Mouse (Mus musculus) neural tube, embryonic 14.5 days (tissue): ENCODE measurements around the gene Prf1. TPM values are rescaled to one million over a fixed set of nuclear protein-coding genes. Genes with fewer than 3 reads are reported as not detected.

ENCODE experiments used
- ATAC-seq: fragments of 200-750 bp; cut with Nextera tagmentation; 2 replicates; pipeline ENCODE4 v1.8.0; 2017; ENCODE audit warnings: low read depth, mild to moderate bottlenecking, moderate TSS enrichment, moderate library complexity
- H3K27ac ChIP-seq: fragments of 300-500 bp; sonication (generic); 2 replicates; pipeline ENCODE4 v1.5.1; 2014; ENCODE audit warnings: low read depth, mild to moderate bottlenecking, control low read depth, low read length, moderate library complexity, mixed read lengths
- H3K27me3 ChIP-seq: fragments of 300-500 bp; sonication (generic); 2 replicates; pipeline ENCODE4 v1.6.1; 2014; ENCODE audit warnings: low read length; ENCODE audit not compliant: control insufficient read depth, insufficient read depth
- H3K36me3 ChIP-seq: fragments of 300-500 bp; sonication (generic); 2 replicates; pipeline ENCODE4 v1.6.1; 2014; ENCODE audit warnings: low read length, mixed read lengths; ENCODE audit not compliant: control insufficient read depth, insufficient read depth
- H3K4me1 ChIP-seq: fragments of 300-500 bp; sonication (generic); 2 replicates; pipeline ENCODE4 v1.6.1; 2014; ENCODE audit warnings: low read length; ENCODE audit not compliant: control insufficient read depth, insufficient read depth
- H3K4me2 ChIP-seq: fragments of 300-500 bp; sonication (generic); 2 replicates; pipeline ENCODE4 v1.6.1; 2014; ENCODE audit warnings: mild to moderate bottlenecking, low read depth, low read length, control low read depth
- H3K4me3 ChIP-seq: fragments of 300-500 bp; sonication (generic); 2 replicates; pipeline ENCODE4 v1.5.1; 2014; ENCODE audit warnings: low read depth, low read length, control low read depth, mixed read lengths
- H3K9ac ChIP-seq: fragments of 300-500 bp; sonication (generic); replicated peaks from 2 replicates; pipeline ENCODE4 v1.6.1; 2014; ENCODE audit warnings: low read depth, mild to moderate bottlenecking, control low read depth, low read length, mixed read lengths
- H3K9me3 ChIP-seq: fragments of 300-500 bp; sonication (generic); 2 replicates; pipeline ENCODE4 v1.6.1; 2016; ENCODE audit warnings: low read length; ENCODE audit not compliant: control insufficient read depth
- WGBS: fragments of 180-500 bp; shearing (Covaris S2); extraction: QIAGEN DNeasy Blood & Tissue Kit; methylation state at CpG from one replicate; pipeline ENCODE4 v1.1.7; 2014; 5-methylcytosine and 5-hydroxymethylcytosine counted together
- polyA plus RNA-seq: library from polyadenylated mRNA; unstranded; fragments of >200 nt; fragmentation: Nextera tagmentation; extraction: Ambion mirVana; gene quantifications from 2 replicates; pipeline ENCODE4 v1.2.1, GENCODE M21; 2014

Gene Prf1
- polyA plus RNA-seq: not detected in 2 replicates

- Histone ChIP-seq H3K9me3 (no peaks in the 10 kb centered on the region), H3K4me1 (no peaks in the 10 kb centered on the region), H3K27me3 (no peaks in the 10 kb centered on the region), H3K4me3 (no peak within 1 kb of the TSS), H3K9ac (no peak within 1 kb of the TSS), H3K4me2 (no peak within 1 kb of the TSS), H3K36me3 (no peaks in the 10 kb centered on the region), H3K27ac (no peak within 1 kb of the TSS)
- 89% methylated on average over 7 of the region's 7 CpGs for WGBS
- ATAC-seq: no peak
These were observed at the start of gene Prf1 for GRCm38 (mm10) chr10:61297477-61297876. Prf1 (plus strand) TSS chr10:61297833.

GRCm38 (mm10) chr10:61248596-61249114 is 49.0 kb upstream of the Prf1 start:
- H3K4me3 ChIP-seq: no peak overlapping the region
- H3K27ac ChIP-seq: no peak overlapping the region
- 68% methylated on average over 13 of the region's 13 CpGs for WGBS
- H3K4me2 ChIP-seq: no peak overlapping the region
- no peaks in the 10 kb centered on the region for H3K36me3 ChIP-seq
- no peaks in the 10 kb centered on the region for H3K4me1 ChIP-seq
- no peaks in the 10 kb centered on the region for H3K9me3 ChIP-seq
- no peak for ATAC-seq
- no peak overlapping the region for H3K9ac ChIP-seq
- no peaks in the 10 kb centered on the region for H3K27me3 ChIP-seq

- Histone ChIP-seq H3K4me3 (no peak overlapping the region), H3K4me2 (no peak overlapping the region), H3K36me3 (no peaks in the 10 kb centered on the region), H3K9ac (no peak overlapping the region), H3K9me3 (no peaks in the 10 kb centered on the region), H3K27ac (no peak overlapping the region), H3K4me1 (no peaks in the 10 kb centered on the region), H3K27me3 (no peaks in the 10 kb centered on the region)
- WGBS: 2% methylated on average over 2 of the region's 2 CpGs
- no peak for ATAC-seq
These were observed 47.7 kb upstream of the Prf1 start for GRCm38 (mm10) chr10:61249951-61250350.

GRCm38 (mm10) chr10:61254761-61255160 is 42.9 kb upstream of the Prf1 start:
- H3K27ac ChIP-seq: no peak overlapping the region
- WGBS: 77% methylated on average over 6 of the region's 6 CpGs
- H3K9ac ChIP-seq: no peak overlapping the region
- no peak overlapping the region for H3K4me2 ChIP-seq
- ATAC-seq: no peak
- H3K4me3 ChIP-seq: no peak overlapping the region
- 0 out of 2 replicates have a peak, but pooled peaks cover 4% of the 10 kb centered on the region for H3K9me3 ChIP-seq
- no peaks in the 10 kb centered on the region for H3K36me3 ChIP-seq
- H3K4me1 ChIP-seq: no peaks in the 10 kb centered on the region
- no peaks in the 10 kb centered on the region for H3K27me3 ChIP-seq

GRCm38 (mm10) chr10:61255190-61255589 is 42.4 kb upstream of the Prf1 start:
- H3K27ac ChIP-seq: no peak overlapping the region
- no peaks in the 10 kb centered on the region for H3K36me3 ChIP-seq

GRCm38 (mm10) chr10:61256665-61257064 is 41.0 kb upstream of the Prf1 start:
- Histone ChIP-seq H3K9me3 (0 out of 2 replicates have a peak, but pooled peaks cover 4% of the 10 kb centered on the region), H3K36me3 (no peaks in the 10 kb centered on the region), H3K9ac (no peak overlapping the region), H3K27me3 (no peaks in the 10 kb centered on the region), H3K4me2 (no peak overlapping the region), H3K4me3 (no peak overlapping the region), H3K27ac (no peak overlapping the region), H3K4me1 (no peaks in the 10 kb centered on the region)
- no peak for ATAC-seq
- 94% methylated on average over 9 of the region's 9 CpGs for WGBS

More at GRCm38 (mm10) chr10:61255190-61255589, 42.4 kb upstream of the Prf1 start:
- H3K4me3 ChIP-seq: no peak overlapping the region
- 71% methylated on average over 8 of the region's 8 CpGs for WGBS
- H3K4me1 ChIP-seq: no peaks in the 10 kb centered on the region
- no peak overlapping the region for H3K9ac ChIP-seq
- no peak overlapping the region for H3K4me2 ChIP-seq
- no peak for ATAC-seq
- 0 out of 2 replicates have a peak, but pooled peaks cover 4% of the 10 kb centered on the region for H3K9me3 ChIP-seq
- no peaks in the 10 kb centered on the region for H3K27me3 ChIP-seq

GRCm38 (mm10) chr10:61258131-61258530 is 39.5 kb upstream of the Prf1 start:
- H3K4me2 ChIP-seq: no peak overlapping the region
- WGBS: 90% methylated on average over 1 of the region's 1 CpGs
- ATAC-seq: no peak
- H3K4me1 ChIP-seq: no peaks in the 10 kb centered on the region
- H3K4me3 ChIP-seq: no peak overlapping the region
- 0 out of 2 replicates have a peak, but pooled peaks cover 4% of the 10 kb centered on the region for H3K9me3 ChIP-seq
- H3K36me3 ChIP-seq: no peaks in the 10 kb centered on the region
- no peak overlapping the region for H3K27ac ChIP-seq
- no peaks in the 10 kb centered on the region for H3K27me3 ChIP-seq
- no peak overlapping the region for H3K9ac ChIP-seq

GRCm38 (mm10) chr10:61261229-61262156 is 36.1 kb upstream of the Prf1 start:
- WGBS: 74% methylated on average over 13 of the region's 13 CpGs
- no peak overlapping the region for H3K4me3 ChIP-seq
- 0 out of 2 replicates have a peak, but pooled peaks cover 4% of the 10 kb centered on the region for H3K9me3 ChIP-seq
- H3K27me3 ChIP-seq: no peaks in the 10 kb centered on the region
- H3K36me3 ChIP-seq: no peaks in the 10 kb centered on the region
- H3K4me2 ChIP-seq: no peak overlapping the region
- no peak for ATAC-seq
- H3K9ac ChIP-seq: no peak overlapping the region
- no peaks in the 10 kb centered on the region for H3K4me1 ChIP-seq
- no peak overlapping the region for H3K27ac ChIP-seq

GRCm38 (mm10) chr10:61263606-61264005 is 34.0 kb upstream of the Prf1 start:
- no peaks in the 10 kb centered on the region for H3K9me3 ChIP-seq
- WGBS: 85% methylated on average over 8 of the region's 8 CpGs

More at GRCm38 (mm10) chr10:61263606-61264005, 34.0 kb upstream of the Prf1 start:
- Histone ChIP-seq H3K9ac (no peak overlapping the region), H3K27ac (no peak overlapping the region), H3K4me2 (no peak overlapping the region), H3K4me3 (no peak overlapping the region), H3K36me3 (no peaks in the 10 kb centered on the region), H3K4me1 (no peaks in the 10 kb centered on the region), H3K27me3 (no peaks in the 10 kb centered on the region)
- ATAC-seq: no peak
